Mouse (Mus musculus) layer of hippocampus, postnatal 25 days (tissue): ENCODE results near the gene Gm42372. TPM values are rescaled to one million over a fixed set of nuclear protein-coding genes. Genes with fewer than 3 reads are reported as not detected.

Experiments
- DNase-seq, 2 experiments: peaks; one replicate each; pipeline ENCODE4 v3.0.0; 2022; ENCODE audit warnings: mixed read lengths in 2 of 2, low spot score in 1 of 2; ENCODE audit errors: extremely low spot score in 1 of 2
- total RNA-seq, 2 experiments: library from RNA; stranded (reverse); gene quantifications; 2 replicates each; pipeline ENCODE4 v1.2.3; 2021

The Gm42372 gene
- total RNA-seq, 2 experiments from 2014 or later, result 52.6 to 53.6 TPM

GRCm38 (mm10) chr7:16999650-17000049 lies 16.8 kb downstream of the Gm42372 start:
- DNase-seq, result peak; percentile 98

GRCm38 (mm10) chr7:17002375-17003195 lies 19.7 kb downstream of the Gm42372 start:
- peak; percentile 81 to 93 for DNase-seq

- no peak for DNase-seq
Measured at GRCm38 (mm10) chr7:17003230-17003960, 20.5 kb downstream of the Gm42372 start.

- DNase-seq, result no peak
Measured at GRCm38 (mm10) chr7:17004716-17005115, 21.8 kb downstream of the Gm42372 start.

GRCm38 (mm10) chr7:17007300-17007699 lies 24.4 kb downstream of the Gm42372 start:
- no peak for DNase-seq

GRCm38 (mm10) chr7:17009326-17010009 lies 26.6 kb downstream of the Gm42372 start:
- DNase-seq, result no peak

GRCm38 (mm10) chr7:17010010-17010347 lies 27.1 kb downstream of the Gm42372 start:
- no peak for DNase-seq

GRCm38 (mm10) chr7:17011909-17012590 lies 29.2 kb downstream of the Gm42372 start:
- no peak for DNase-seq

- no peak for DNase-seq
Measured at GRCm38 (mm10) chr7:17015381-17015780, 32.5 kb downstream of the Gm42372 start.

- DNase-seq, result peak; percentile 74 to 85
Measured at GRCm38 (mm10) chr7:17017036-17017435, 34.1 kb downstream of the Gm42372 start.

GRCm38 (mm10) chr7:17017921-17018320 lies 35.0 kb downstream of the Gm42372 start:
- no peak for DNase-seq

GRCm38 (mm10) chr7:17019426-17020166 lies 36.7 kb downstream of the Gm42372 start:
- no peak for DNase-seq

- DNase-seq, result no peak
Measured at GRCm38 (mm10) chr7:17022176-17022575, 39.3 kb downstream of the Gm42372 start.

- DNase-seq, result no peak
Measured at GRCm38 (mm10) chr7:17023701-17024100, 40.8 kb downstream of the Gm42372 start.

- DNase-seq, result no peak
Measured at GRCm38 (mm10) chr7:17024141-17024540, 41.3 kb downstream of the Gm42372 start.

GRCm38 (mm10) chr7:17024814-17025504 lies 42.1 kb downstream of the Gm42372 start:
- DNase-seq, result no peak

- DNase-seq, result no peak
Measured at GRCm38 (mm10) chr7:17025505-17025894, 42.6 kb downstream of the Gm42372 start.

- no peak for DNase-seq
Measured at GRCm38 (mm10) chr7:17025896-17026622, 43.2 kb downstream of the Gm42372 start.
